Comparison of ENCODE assay signal across 8 mouse cellular contexts in genomic region chr19:16133721-16134570, GRCm38 (mm10). TPM values are rescaled to one million over a fixed set of nuclear protein-coding genes. Genes with fewer than 3 reads are reported as not detected.
DNase-seq lines count a peak whose midpoint lies in the region; ATAC-seq lines count a peak whose summit lies in the region.

No protein-coding gene starts in this region.

- peak overlapping the region; percentile 100 for H3K27ac ChIP-seq in hindbrain, embryonic 12.5 days
- H3K27ac ChIP-seq in liver, embryonic 15.5 days (replicated peaks): peak overlapping the region; percentile 77; the same call in 1 of the 2 replicates

- no peaks in the 10 kb centered on the region for H3K36me3 ChIP-seq in hindbrain, embryonic 12.5 days
- H3K36me3 ChIP-seq in liver, embryonic 15.5 days (replicated peaks): no peaks in the 10 kb centered on the region

- H3K9ac ChIP-seq in hindbrain, embryonic 12.5 days: peak overlapping the region; percentile 100
- H3K9ac ChIP-seq in liver, embryonic 15.5 days: peak overlapping the region; percentile 62

- peak overlapping the region; percentile 95 for H3K4me3 ChIP-seq in hindbrain, embryonic 12.5 days
- H3K4me3 ChIP-seq in liver, embryonic 15.5 days (replicated peaks): peak overlapping the region; percentile 67

- peak; percentile 49 for ATAC-seq in hindbrain, embryonic 12.5 days (ENCODE audit: low FRiP score)
- no peak for ATAC-seq in liver, embryonic 15.5 days (ENCODE audit: insufficient read depth)

- no peaks in the 10 kb centered on the region for H3K27me3 ChIP-seq in hindbrain, embryonic 12.5 days
- H3K27me3 ChIP-seq in liver, embryonic 15.5 days: peaks cover 64% of the 10 kb centered on the region

- H3K9me3 ChIP-seq in hindbrain, embryonic 12.5 days (replicated peaks): no peaks in the 10 kb centered on the region
- H3K9me3 ChIP-seq in liver, embryonic 15.5 days (replicated peaks): no peaks in the 10 kb centered on the region

- H3K4me1 ChIP-seq in hindbrain, embryonic 12.5 days: peaks cover 37% of the 10 kb centered on the region
- peaks cover 20% of the 10 kb centered on the region for H3K4me1 ChIP-seq in liver, embryonic 15.5 days (replicated peaks)

- peak overlapping the region; percentile 59 for H3K4me2 ChIP-seq in hindbrain, embryonic 12.5 days (replicated peaks)
- H3K4me2 ChIP-seq in liver, embryonic 15.5 days: peak overlapping the region; percentile 81

- DNase-seq in heart, adult 9 months (ENCODE audit: low spot score in 2 of 2): peak; percentile 38 to 50
- no peak for DNase-seq in heart, postnatal 4 days
- DNase-seq in brain, adult 2 months (ENCODE audit: low read depth, low spot score): peak; percentile 54
- peak; percentile 17 for DNase-seq in retina, postnatal 7 days (ENCODE audit: low read depth, low spot score)
- no peak for DNase-seq in cerebellum, adult 11 months
- no peak for DNase-seq in adrenal gland, postnatal 4 days (ENCODE audit: low spot score in 2 of 2)

- WGBS in hindbrain, embryonic 12.5 days: 10% methylated on average over 25 of the region's 25 CpGs
- 8% methylated on average over 25 of the region's 25 CpGs for WGBS in liver, embryonic 15.5 days (ENCODE audit: insufficient replicate concordance)

RNA-seq across cellular contexts. Expression of gene Gnaq, which starts 1.3 kb away (rescaled TPM):
- 10 to 100 TPM; 43.6 to 46.0 TPM for total RNA-seq in heart, postnatal 4 days (2021)
- 49.3 and 54.4 TPM in 2 replicates for polyA plus RNA-seq in hindbrain, embryonic 12.5 days (2016; fragmentation: Nextera tagmentation; extraction: Ambion mirVana)
- polyA plus RNA-seq in liver, embryonic 15.5 days (2015; fragmentation: Nextera tagmentation; extraction: Ambion mirVana): 3.8 and 3.9 TPM in 2 replicates
- total RNA-seq in adrenal gland, postnatal 4 days (2021): 10 to 100 TPM; 86.3 to 89.9 TPM

Comparison
In these comparisons a context has a peak if more than half of its experiments do, and no peak if none do; other contexts are left out.
1. DNase-seq: peak in heart, adult 9 months (2 of 2), brain, adult 2 months (single experiment) and retina, postnatal 7 days (single experiment); none in heart, postnatal 4 days (single experiment), cerebellum, adult 11 months (single experiment) and adrenal gland, postnatal 4 days (0 of 2).